Mouse (Mus musculus) heart, embryonic 13.5 days (tissue): ENCODE data around the gene 1700013H16Rik. TPM values are rescaled to one million over a fixed set of nuclear protein-coding genes. Genes with fewer than 3 reads are reported as not detected.
"Not testable (repeated sequence)": the region's sequence is repeated elsewhere in the genome, so short reads cannot be mapped to it uniquely, and the experiment has no call there.

ENCODE experiments used
- ATAC-seq: fragments of 200-750 bp; cut with Nextera tagmentation; 2 replicates; pipeline ENCODE4 v1.8.0; 2017; ENCODE audit warnings: moderate TSS enrichment; ENCODE audit not compliant: insufficient number of reproducible peaks, low FRiP score, low TSS enrichment; ENCODE audit errors: extremely low read depth
- H3K27ac ChIP-seq: fragments of 300-500 bp; sonication (generic); replicated peaks from 2 replicates; pipeline ENCODE4 v1.5.1; 2015; ENCODE audit warnings: moderate library complexity, mild to moderate bottlenecking, inconsistent platforms
- H3K27me3 ChIP-seq: fragments of 300-500 bp; sonication (generic); replicated peaks from 2 replicates; pipeline ENCODE4 v1.6.1; 2015; ENCODE audit warnings: mild to moderate bottlenecking, inconsistent platforms
- H3K36me3 ChIP-seq: fragments of 300-500 bp; sonication (generic); 2 replicates; pipeline ENCODE4 v1.6.1; 2015; ENCODE audit warnings: mild to moderate bottlenecking, inconsistent platforms
- H3K4me1 ChIP-seq: fragments of 300-500 bp; sonication (generic); 2 replicates; pipeline ENCODE4 v1.6.1; 2015; ENCODE audit warnings: inconsistent platforms
- H3K4me2 ChIP-seq: fragments of 300-500 bp; sonication (generic); 2 replicates; pipeline ENCODE4 v1.6.1; 2015; ENCODE audit warnings: inconsistent platforms, mild to moderate bottlenecking, moderate library complexity
- H3K4me3 ChIP-seq: fragments of 300-500 bp; sonication (generic); 2 replicates; pipeline ENCODE4 v1.5.1; 2015; ENCODE audit warnings: moderate library complexity, mild to moderate bottlenecking, inconsistent platforms
- H3K9ac ChIP-seq: fragments of 300-500 bp; sonication (generic); 2 replicates; pipeline ENCODE4 v1.6.1; 2015; ENCODE audit warnings: inconsistent platforms, mild to moderate bottlenecking, moderate library complexity
- H3K9me3 ChIP-seq: fragments of 300-500 bp; sonication (generic); 2 replicates; pipeline ENCODE4 v1.6.1; 2016; ENCODE audit warnings: inconsistent platforms
- WGBS: fragments of 180-500 bp; shearing (Covaris S2); methylation state at CpG from one replicate; pipeline ENCODE4 v1.1.7; 2015; ENCODE audit warnings: mixed read lengths; 5-methylcytosine and 5-hydroxymethylcytosine counted together
- polyA plus RNA-seq: library from polyadenylated mRNA; unstranded; fragments of >200 nt; fragmentation: Nextera tagmentation; extraction: Ambion mirVana; gene quantifications from 2 replicates; pipeline ENCODE4 v1.2.1, GENCODE M21; 2015

The 1700013H16Rik gene
- not detected in 2 replicates for polyA plus RNA-seq

GRCm38 (mm10) chrX:53757736-53758135 is at the start of gene 1700013H16Rik:
TSS of gene 1700013H16Rik (minus strand) at chrX:53757831.
- H3K4me3 ChIP-seq, result no peak within 1 kb of the TSS
- H3K9me3 ChIP-seq, result peaks cover 6% of the 10 kb centered on the region
- no peak within 1 kb of the TSS for H3K27ac ChIP-seq
- 85% methylated on average over 16 of the region's 16 CpGs for WGBS
- H3K4me2 ChIP-seq, result no peak within 1 kb of the TSS
- no peak within 1 kb of the TSS for H3K9ac ChIP-seq
- H3K27me3 ChIP-seq, result no peaks in the 10 kb centered on the region
- no peaks in the 10 kb centered on the region for H3K36me3 ChIP-seq
- no peak for ATAC-seq
- no peaks in the 10 kb centered on the region for H3K4me1 ChIP-seq

- H3K4me2 ChIP-seq, result no peak overlapping the region
- no peak overlapping the region for H3K4me3 ChIP-seq
- no peak overlapping the region for H3K9ac ChIP-seq
- 34% methylated on average over 3 of the region's 3 CpGs for WGBS
- no peaks in the 10 kb centered on the region for H3K9me3 ChIP-seq
- H3K27ac ChIP-seq, result no peak overlapping the region
- no peaks in the 10 kb centered on the region for H3K4me1 ChIP-seq
- no peak for ATAC-seq
- H3K27me3 ChIP-seq, result no peaks in the 10 kb centered on the region
- H3K36me3 ChIP-seq, result no peaks in the 10 kb centered on the region
Observed at GRCm38 (mm10) chrX:53799074-53799473, 41.4 kb upstream of the 1700013H16Rik start.

GRCm38 (mm10) chrX:53797519-53797918 is 39.9 kb upstream of the 1700013H16Rik start, which contains the start of gene Xlr:
TSS of gene Xlr (minus strand) at chrX:53797706.
- H3K4me2 ChIP-seq, H3K4me3 ChIP-seq, ATAC-seq, H3K27ac ChIP-seq, H3K9ac ChIP-seq, H3K27me3 ChIP-seq, H3K4me1 ChIP-seq, H3K36me3 ChIP-seq, H3K9me3 ChIP-seq: not testable (repeated sequence)
- 71% methylated on average over 11 of the region's 11 CpGs for WGBS

GRCm38 (mm10) chrX:53776276-53776675 is 18.6 kb upstream of the 1700013H16Rik start, which contains the start of gene Zfp36l3:
TSS of gene Zfp36l3 (minus strand) at chrX:53776394.
- Histone ChIP-seq H3K4me2 (no peak within 1 kb of the TSS), H3K27me3 (no peaks in the 10 kb centered on the region), H3K9me3 (no peaks in the 10 kb centered on the region), H3K9ac (no peak within 1 kb of the TSS), H3K36me3 (no peaks in the 10 kb centered on the region), H3K4me1 (no peaks in the 10 kb centered on the region), H3K4me3 (no peak within 1 kb of the TSS), H3K27ac (no peak within 1 kb of the TSS)
- 77% methylated on average over 12 of the region's 12 CpGs for WGBS
- ATAC-seq, result no peak

GRCm38 (mm10) chrX:53752851-53753250 is 4.8 kb downstream of the 1700013H16Rik start:
- H3K9ac ChIP-seq, result no peak overlapping the region
- H3K4me1 ChIP-seq, result no peaks in the 10 kb centered on the region
- no peak overlapping the region for H3K4me2 ChIP-seq
- H3K4me3 ChIP-seq, result no peak overlapping the region
- no peak overlapping the region for H3K27ac ChIP-seq
- H3K27me3 ChIP-seq, result no peaks in the 10 kb centered on the region
- ATAC-seq, result no peak
- H3K9me3 ChIP-seq, result peaks cover 6% of the 10 kb centered on the region
- 53% methylated on average over 1 of the region's 1 CpGs for WGBS
- no peaks in the 10 kb centered on the region for H3K36me3 ChIP-seq

GRCm38 (mm10) chrX:53728967-53729366 is 28.7 kb downstream of the 1700013H16Rik start:
- no peaks in the 10 kb centered on the region for H3K4me1 ChIP-seq
- H3K4me2 ChIP-seq, result no peak overlapping the region
- H3K36me3 ChIP-seq, result no peaks in the 10 kb centered on the region
- H3K9ac ChIP-seq, result no peak overlapping the region
- ATAC-seq, result no peak
- no peaks in the 10 kb centered on the region for H3K27me3 ChIP-seq
- WGBS, result 79% methylated on average over 2 of the region's 2 CpGs
- no peak overlapping the region for H3K4me3 ChIP-seq
- H3K27ac ChIP-seq, result no peak overlapping the region
- no peaks in the 10 kb centered on the region for H3K9me3 ChIP-seq

GRCm38 (mm10) chrX:53724596-53724995 is 33.0 kb downstream of the 1700013H16Rik start, which contains the start of gene 4930502E18Rik:
TSS of gene 4930502E18Rik (plus strand) at chrX:53724826.
- Histone ChIP-seq H3K4me2 (no peak within 1 kb of the TSS), H3K9ac (no peak within 1 kb of the TSS), H3K9me3 (no peaks in the 10 kb centered on the region), H3K27ac (no peak within 1 kb of the TSS), H3K4me3 (no peak within 1 kb of the TSS), H3K27me3 (no peaks in the 10 kb centered on the region), H3K36me3 (no peaks in the 10 kb centered on the region), H3K4me1 (no peaks in the 10 kb centered on the region)
- 72% methylated on average over 11 of the region's 11 CpGs for WGBS
- no peak for ATAC-seq

GRCm38 (mm10) chrX:53716323-53717182 is 41.1 kb downstream of the 1700013H16Rik start:
- H3K9me3 ChIP-seq, result no peaks in the 10 kb centered on the region
- no peaks in the 10 kb centered on the region for H3K27me3 ChIP-seq
- H3K36me3 ChIP-seq, result no peaks in the 10 kb centered on the region
- peak overlapping the region; percentile 67 for H3K4me2 ChIP-seq
- 18% methylated on average over 48 of the region's 49 CpGs for WGBS
- no peak overlapping the region for H3K27ac ChIP-seq
- peak overlapping the region; percentile 69 for H3K9ac ChIP-seq
- H3K4me3 ChIP-seq, result peak overlapping the region; percentile 46
- ATAC-seq, result no peak; the same call in 1 of the 2 replicates
- no peaks in the 10 kb centered on the region for H3K4me1 ChIP-seq

- H3K4me1 ChIP-seq, result no peaks in the 10 kb centered on the region
- H3K4me2 ChIP-seq, result peak overlapping the region; percentile 67
- H3K27me3 ChIP-seq, result no peaks in the 10 kb centered on the region
- 71% methylated on average over 1 of the region's 2 CpGs for WGBS
- peak overlapping the region; percentile 46 for H3K4me3 ChIP-seq
- no peaks in the 10 kb centered on the region for H3K36me3 ChIP-seq
- peak overlapping the region; percentile 69 for H3K9ac ChIP-seq
- H3K27ac ChIP-seq, result no peak overlapping the region
- ATAC-seq, result no peak
- H3K9me3 ChIP-seq, result no peaks in the 10 kb centered on the region
Observed at GRCm38 (mm10) chrX:53715942-53716322, 41.7 kb downstream of the 1700013H16Rik start.

- Histone ChIP-seq H3K9ac (no peak overlapping the region), H3K4me1 (no peaks in the 10 kb centered on the region), H3K27ac (no peak overlapping the region), H3K4me2 (no peak overlapping the region), H3K9me3 (no peaks in the 10 kb centered on the region), H3K4me3 (no peak overlapping the region), H3K27me3 (no peaks in the 10 kb centered on the region), H3K36me3 (no peaks in the 10 kb centered on the region)
- no peak for ATAC-seq
- 79% methylated on average over 3 of the region's 3 CpGs for WGBS
Observed at GRCm38 (mm10) chrX:53702673-53703072, 55.0 kb downstream of the 1700013H16Rik start.

GRCm38 (mm10) chrX:53699225-53699624 is 58.4 kb downstream of the 1700013H16Rik start:
- H3K36me3 ChIP-seq, result no peaks in the 10 kb centered on the region
- no peak overlapping the region for H3K9ac ChIP-seq
- no peaks in the 10 kb centered on the region for H3K4me1 ChIP-seq
- H3K27me3 ChIP-seq, result no peaks in the 10 kb centered on the region
- WGBS, result 79% methylated on average over 2 of the region's 2 CpGs
- H3K9me3 ChIP-seq, result no peaks in the 10 kb centered on the region
- H3K4me2 ChIP-seq, result no peak overlapping the region
- no peak overlapping the region for H3K4me3 ChIP-seq
- H3K27ac ChIP-seq, result no peak overlapping the region
- ATAC-seq, result no peak
